Mouse (Mus musculus): ENCODE results near the gene Gm5615.

Gene Gm5615

DNA sequence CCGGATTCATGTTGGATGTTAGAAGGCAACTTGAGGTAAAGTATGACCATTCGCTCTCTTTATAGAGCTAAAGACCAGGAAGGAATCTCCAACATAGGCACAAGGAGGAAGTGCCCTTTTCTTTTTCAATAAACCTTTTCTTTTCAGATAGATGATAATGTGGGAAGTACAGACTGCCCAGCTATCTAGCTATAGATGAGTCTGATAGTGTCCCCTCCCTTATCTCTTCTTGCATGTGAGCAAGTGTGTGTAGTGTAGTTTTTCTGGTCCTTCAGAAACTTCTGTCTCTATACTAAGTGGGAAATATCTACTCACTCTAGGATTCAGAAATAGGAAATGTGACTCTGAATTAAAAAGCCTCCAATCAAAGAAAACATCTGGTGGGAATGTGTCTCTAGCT is at the start of gene Gm5615:
Gene Gm5615, minus strand, starts transcription at position 101 of the 400 bp plus-strand sequence.
- no peak for DNase-seq (ENCODE audit: low spot score in 2 of 2)

DNA sequence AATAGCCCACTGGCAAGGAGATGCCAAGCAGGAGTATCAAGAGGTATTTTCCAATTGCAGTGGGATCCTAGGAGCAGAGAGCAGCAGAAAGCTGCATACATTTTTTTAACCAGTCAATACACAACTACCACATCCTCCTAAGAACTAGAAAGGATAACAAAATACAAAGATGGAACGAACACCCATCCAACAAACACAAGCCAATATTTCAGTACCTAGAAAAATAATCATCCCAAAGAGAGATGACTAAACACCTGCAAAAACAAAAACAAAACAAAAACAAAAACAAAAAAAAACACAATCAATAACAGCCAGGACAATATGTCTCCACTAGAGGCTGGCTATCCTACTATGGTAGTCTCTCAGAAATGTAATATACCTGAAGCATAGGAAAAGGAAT is 40.8 kb upstream of the Gm5615 start, which contains the start of gene Gm17689:
Gene Gm17689, minus strand, starts transcription at position 101 of the 400 bp plus-strand sequence.
- no peak for DNase-seq (ENCODE audit: low spot score in 2 of 2)

DNA sequence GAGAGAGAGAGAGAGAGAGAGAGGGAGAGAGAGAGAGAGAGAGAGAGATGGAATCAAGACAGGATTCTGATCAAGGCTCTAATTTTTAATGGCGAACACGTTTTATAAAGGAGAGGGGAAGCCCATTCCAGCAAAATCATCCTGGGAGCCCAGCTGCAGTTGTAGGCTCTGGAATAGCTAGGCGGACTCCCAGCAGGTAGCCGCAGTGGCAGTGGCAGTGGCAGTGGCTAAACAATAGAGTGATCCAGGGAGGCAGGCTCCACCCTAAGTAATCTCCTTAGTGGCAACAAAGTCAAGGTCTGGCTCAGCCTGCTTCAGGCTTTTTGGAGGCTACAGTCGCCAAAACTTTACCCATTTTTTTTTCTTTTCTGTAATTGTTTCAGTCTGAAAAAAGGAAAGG is 37.6 kb downstream of the Gm5615 start:
- DNase-seq (ENCODE audit: low spot score in 2 of 2), result no peak

DNA sequence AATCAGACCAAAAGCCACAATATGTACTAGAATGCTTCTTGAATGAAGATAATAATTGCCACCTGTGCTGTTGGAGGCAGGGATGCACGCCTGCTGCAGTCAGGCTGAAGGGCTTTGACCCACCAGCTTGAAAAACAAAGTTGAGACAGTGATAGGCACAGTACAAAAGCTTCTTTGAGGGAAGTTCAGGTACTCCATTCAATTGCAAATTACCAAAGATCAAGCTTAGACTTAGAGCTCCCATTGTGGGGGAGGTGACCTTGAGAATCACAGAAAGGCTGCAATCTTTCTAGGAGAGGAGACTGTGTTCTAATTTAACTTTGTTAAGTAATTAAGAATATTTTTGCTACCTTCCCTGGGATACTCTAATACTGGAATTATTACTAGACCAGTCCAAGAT is 45.9 kb downstream of the Gm5615 start:
- no peak for DNase-seq (ENCODE audit: low spot score in 2 of 2)

DNA sequence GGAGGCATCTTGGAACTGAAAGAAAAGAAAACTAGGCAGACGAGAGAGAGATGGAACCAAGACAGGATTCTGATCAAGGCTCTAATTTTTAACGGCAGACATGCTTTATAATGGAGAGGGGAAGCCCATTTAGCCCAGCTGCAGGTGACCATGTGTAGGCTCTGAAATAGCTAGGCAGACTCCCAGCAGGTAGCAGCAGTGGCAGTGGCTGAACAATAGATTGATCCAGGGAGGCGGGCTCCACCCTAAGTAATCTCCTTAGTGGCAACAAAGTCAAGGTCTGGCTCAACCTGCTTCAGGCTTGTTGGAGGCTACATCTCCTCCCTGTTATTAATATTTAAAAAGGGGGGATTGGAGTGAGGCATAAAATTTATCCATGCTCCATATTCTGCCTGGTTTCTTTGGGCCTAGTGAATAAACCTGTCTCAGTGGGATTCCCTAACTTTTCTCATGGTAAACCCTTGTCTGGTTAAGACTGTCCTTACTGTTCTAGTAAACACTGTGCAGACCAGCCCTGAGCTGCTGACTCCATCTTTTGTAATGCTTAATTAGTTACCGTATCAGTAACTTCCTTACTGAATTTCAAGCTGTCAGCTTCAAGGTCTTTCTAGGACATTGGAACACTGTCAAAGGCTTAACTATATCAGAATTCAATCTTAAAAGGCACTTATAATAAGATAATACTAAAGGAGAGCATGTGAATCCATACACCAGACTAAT is 47.1 kb downstream of the Gm5615 start:
- no peak for DNase-seq (ENCODE audit: low spot score in 2 of 2)

Measured in thymus, postnatal 10 days (tissue).